Mouse (Mus musculus): ENCODE data around the gene Lsmem1.
"Not testable (repeated sequence)": the region's sequence is repeated elsewhere in the genome, so short reads cannot be mapped to it uniquely, and the experiment has no call there.

The Lsmem1 gene

GRCm38 (mm10) chr12:40198019-40198418 is 1.3 kb downstream of the Lsmem1 start:
- Histone ChIP-seq H3K36me3 (ENCODE audit: control insufficient read depth, insufficient read depth, low read length, poor library complexity, severe bottlenecking) (no peaks in the 10 kb centered on the region), H3K27me3 (ENCODE audit: control insufficient read depth, insufficient read depth, low read length, poor library complexity, severe bottlenecking) (no peaks in the 10 kb centered on the region)
- no peak for DNase-seq (ENCODE audit: low read depth, low spot score)

GRCm38 (mm10) chr12:40197511-40197910 is 1.8 kb downstream of the Lsmem1 start:
- Histone ChIP-seq H3K36me3 (ENCODE audit: control insufficient read depth, insufficient read depth, low read length, poor library complexity, severe bottlenecking) (no peaks in the 10 kb centered on the region), H3K27me3 (ENCODE audit: control insufficient read depth, insufficient read depth, low read length, poor library complexity, severe bottlenecking) (no peaks in the 10 kb centered on the region)
- no peak for DNase-seq (ENCODE audit: low read depth, low spot score)

- no peaks in the 10 kb centered on the region for H3K27me3 ChIP-seq (ENCODE audit: control insufficient read depth, insufficient read depth, low read length, poor library complexity, severe bottlenecking)
Measured at GRCm38 (mm10) chr12:40185474-40185873, 13.8 kb downstream of the Lsmem1 start.

GRCm38 (mm10) chr12:40177089-40177488 is 22.2 kb downstream of the Lsmem1 start:
- H3K36me3 ChIP-seq (ENCODE audit: control insufficient read depth, insufficient read depth, low read length, poor library complexity, severe bottlenecking): no peaks in the 10 kb centered on the region
- H3K27me3 ChIP-seq (ENCODE audit: control insufficient read depth, insufficient read depth, low read length, poor library complexity, severe bottlenecking): no peaks in the 10 kb centered on the region
- DNase-seq (ENCODE audit: low read depth, low spot score): peak; percentile 56

More at GRCm38 (mm10) chr12:40185474-40185873, 13.8 kb downstream of the Lsmem1 start:
- H3K36me3 ChIP-seq (ENCODE audit: control insufficient read depth, insufficient read depth, low read length, poor library complexity, severe bottlenecking): no peaks in the 10 kb centered on the region
- DNase-seq (ENCODE audit: low read depth, low spot score): no peak

GRCm38 (mm10) chr12:40176158-40176557 is 23.1 kb downstream of the Lsmem1 start:
- no peak for DNase-seq (ENCODE audit: low read depth, low spot score)
- Histone ChIP-seq H3K36me3 (ENCODE audit: control insufficient read depth, insufficient read depth, low read length, poor library complexity, severe bottlenecking) (no peaks in the 10 kb centered on the region), H3K27me3 (ENCODE audit: control insufficient read depth, insufficient read depth, low read length, poor library complexity, severe bottlenecking) (no peaks in the 10 kb centered on the region)

- DNase-seq (ENCODE audit: low read depth, low spot score); H3K36me3 ChIP-seq (ENCODE audit: control insufficient read depth, insufficient read depth, low read length, poor library complexity, severe bottlenecking); H3K27me3 ChIP-seq (ENCODE audit: control insufficient read depth, insufficient read depth, low read length, poor library complexity, severe bottlenecking): not testable (repeated sequence)
Measured at GRCm38 (mm10) chr12:40175171-40175570, 24.1 kb downstream of the Lsmem1 start.

- DNase-seq (ENCODE audit: low read depth, low spot score): peak; percentile 5
- Histone ChIP-seq H3K36me3 (ENCODE audit: control insufficient read depth, insufficient read depth, low read length, poor library complexity, severe bottlenecking) (no peaks in the 10 kb centered on the region), H3K27me3 (ENCODE audit: control insufficient read depth, insufficient read depth, low read length, poor library complexity, severe bottlenecking) (no peaks in the 10 kb centered on the region)
Measured at GRCm38 (mm10) chr12:40171637-40172036, 27.7 kb downstream of the Lsmem1 start.

- Histone ChIP-seq H3K27me3 (ENCODE audit: control insufficient read depth, insufficient read depth, low read length, poor library complexity, severe bottlenecking) (no peaks in the 10 kb centered on the region), H3K36me3 (ENCODE audit: control insufficient read depth, insufficient read depth, low read length, poor library complexity, severe bottlenecking) (no peaks in the 10 kb centered on the region)
- DNase-seq (ENCODE audit: low read depth, low spot score): no peak
Measured at GRCm38 (mm10) chr12:40169675-40170074, 29.6 kb downstream of the Lsmem1 start.

GRCm38 (mm10) chr12:40164621-40165020 is 34.7 kb downstream of the Lsmem1 start:
- peak; percentile 65 for DNase-seq (ENCODE audit: low read depth, low spot score)
- Histone ChIP-seq H3K27me3 (ENCODE audit: control insufficient read depth, insufficient read depth, low read length, poor library complexity, severe bottlenecking) (no peaks in the 10 kb centered on the region), H3K36me3 (ENCODE audit: control insufficient read depth, insufficient read depth, low read length, poor library complexity, severe bottlenecking) (no peaks in the 10 kb centered on the region)

GRCm38 (mm10) chr12:40160777-40161176 is 38.5 kb downstream of the Lsmem1 start:
- H3K36me3 ChIP-seq (ENCODE audit: control insufficient read depth, insufficient read depth, low read length, poor library complexity, severe bottlenecking): no peaks in the 10 kb centered on the region
- no peak for DNase-seq (ENCODE audit: low read depth, low spot score)
- no peaks in the 10 kb centered on the region for H3K27me3 ChIP-seq (ENCODE audit: control insufficient read depth, insufficient read depth, low read length, poor library complexity, severe bottlenecking)

GRCm38 (mm10) chr12:40154188-40154587 is 45.1 kb downstream of the Lsmem1 start:
- no peak for DNase-seq (ENCODE audit: low read depth, low spot score)
- Histone ChIP-seq H3K36me3 (ENCODE audit: control insufficient read depth, insufficient read depth, low read length, poor library complexity, severe bottlenecking) (no peaks in the 10 kb centered on the region), H3K27me3 (ENCODE audit: control insufficient read depth, insufficient read depth, low read length, poor library complexity, severe bottlenecking) (no peaks in the 10 kb centered on the region)

GRCm38 (mm10) chr12:40152353-40153069 is 46.8 kb downstream of the Lsmem1 start:
- DNase-seq (ENCODE audit: low read depth, low spot score): no peak
- Histone ChIP-seq H3K27me3 (ENCODE audit: control insufficient read depth, insufficient read depth, low read length, poor library complexity, severe bottlenecking) (no peaks in the 10 kb centered on the region), H3K36me3 (ENCODE audit: control insufficient read depth, insufficient read depth, low read length, poor library complexity, severe bottlenecking) (no peaks in the 10 kb centered on the region)

GRCm38 (mm10) chr12:40147319-40147718 is 52.0 kb downstream of the Lsmem1 start:
- no peak for DNase-seq (ENCODE audit: low read depth, low spot score)
- H3K36me3 ChIP-seq (ENCODE audit: control insufficient read depth, insufficient read depth, low read length, poor library complexity, severe bottlenecking): no peaks in the 10 kb centered on the region

GRCm38 (mm10) chr12:40146510-40146909 is 52.8 kb downstream of the Lsmem1 start:
- DNase-seq (ENCODE audit: low read depth, low spot score): no peak
- Histone ChIP-seq H3K27me3 (ENCODE audit: control insufficient read depth, insufficient read depth, low read length, poor library complexity, severe bottlenecking) (no peaks in the 10 kb centered on the region), H3K36me3 (ENCODE audit: control insufficient read depth, insufficient read depth, low read length, poor library complexity, severe bottlenecking) (no peaks in the 10 kb centered on the region)

More at GRCm38 (mm10) chr12:40147319-40147718, 52.0 kb downstream of the Lsmem1 start:
- H3K27me3 ChIP-seq (ENCODE audit: control insufficient read depth, insufficient read depth, low read length, poor library complexity, severe bottlenecking): no peaks in the 10 kb centered on the region

GRCm38 (mm10) chr12:40140706-40141105 is 58.6 kb downstream of the Lsmem1 start:
- peak; percentile 67 for DNase-seq (ENCODE audit: low read depth, low spot score)
- H3K27me3 ChIP-seq (ENCODE audit: control insufficient read depth, insufficient read depth, low read length, poor library complexity, severe bottlenecking): no peaks in the 10 kb centered on the region

More at GRCm38 (mm10) chr12:40140706-40141105, 58.6 kb downstream of the Lsmem1 start:
- no peaks in the 10 kb centered on the region for H3K36me3 ChIP-seq (ENCODE audit: control insufficient read depth, insufficient read depth, low read length, poor library complexity, severe bottlenecking)

Measured in splenic B cell, adult 2 months (primary cell).